Comparison of ENCODE assay signal across 12 mouse cellular contexts in the genomic region with DNA sequence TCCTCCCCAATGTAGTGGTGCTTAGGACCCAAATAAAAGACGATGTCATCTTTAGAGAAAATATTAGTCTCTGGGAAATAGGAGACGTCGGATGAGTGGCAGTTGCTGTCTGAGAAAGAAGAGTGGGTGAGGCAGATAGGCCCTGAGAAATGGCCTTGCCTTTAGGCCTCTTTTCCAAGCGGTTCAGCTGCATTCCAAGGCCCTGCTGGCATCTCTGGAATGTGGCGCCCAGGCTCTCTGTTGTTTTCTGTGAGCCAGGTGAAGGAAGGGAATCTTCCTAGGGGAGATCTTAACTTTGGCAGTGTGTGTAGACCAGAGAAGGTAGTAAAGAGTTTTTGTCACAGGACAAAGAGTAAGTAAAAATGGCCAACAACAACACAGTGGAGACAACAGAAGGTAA. TPM values are rescaled to one million over a fixed set of nuclear protein-coding genes. Genes with fewer than 3 reads are reported as not detected.
DNase-seq lines count a peak whose midpoint lies in the region; ATAC-seq and TF ChIP-seq lines count a peak whose summit lies in the region.
"Had no signal": no experiment of that assay in that cellular context is flagged by ENCODE, and none has a peak within 500 bp of the region (broad histone marks: within the 10 kb centered on the region; RNA-seq: fewer than 3 reads in every experiment).

No protein-coding gene starts in this region.

- H3K27me3 ChIP-seq in limb, embryonic 13.5 days = no peaks in the 10 kb centered on the region
- no peaks in the 10 kb centered on the region for H3K27me3 ChIP-seq in limb, embryonic 10.5 days (ENCODE audit: low read depth, poor library complexity, severe bottlenecking)
- H3K27me3 ChIP-seq in heart, embryonic 11.5 days (ENCODE audit: control insufficient read depth, insufficient read depth, low read length) = no peaks in the 10 kb centered on the region
- no peaks in the 10 kb centered on the region for H3K27me3 ChIP-seq in heart, adult 2 months (ENCODE audit: control insufficient read depth, insufficient read depth, low read length)

- TF ChIP-seq EP300 in heart, adult 2 months (IDR thresholded peaks at IDR 0.05; ENCODE audit: insufficient read depth, low read depth, low read length) = no peak

- no peaks in the 10 kb centered on the region for H3K79me2 ChIP-seq in heart, adult 2 months (replicated peaks; ENCODE audit: control insufficient read depth, insufficient read depth, low read length)

- H3K4me1 ChIP-seq in limb, embryonic 13.5 days = no peaks in the 10 kb centered on the region
- H3K4me1 ChIP-seq in limb, embryonic 10.5 days = peaks cover 3% of the 10 kb centered on the region; the same call in 1 of the 2 replicates
- H3K4me1 ChIP-seq in heart, embryonic 11.5 days (ENCODE audit: control insufficient read depth, insufficient read depth, low read length) = no peaks in the 10 kb centered on the region
- H3K4me1 ChIP-seq in heart, adult 2 months (ENCODE audit: control insufficient read depth, insufficient read depth, low read length) = no peaks in the 10 kb centered on the region

- 0 out of 2 replicates have a peak, but pooled peaks cover 2% of the 10 kb centered on the region for H3K9me3 ChIP-seq in limb, embryonic 13.5 days
- H3K9me3 ChIP-seq in limb, embryonic 10.5 days (replicated peaks) = no peaks in the 10 kb centered on the region
- H3K9me3 ChIP-seq in heart, embryonic 11.5 days (replicated peaks; ENCODE audit: control insufficient read depth, low read length) = 0 out of 2 replicates have a peak, but pooled peaks cover 2% of the 10 kb centered on the region

- no peak overlapping the region for H3K4me3 ChIP-seq in limb, embryonic 13.5 days
- no peak overlapping the region for H3K4me3 ChIP-seq in limb, embryonic 10.5 days
- H3K4me3 ChIP-seq in heart, embryonic 11.5 days (ENCODE audit: low read depth, low read length) = no peak overlapping the region
- H3K4me3 ChIP-seq in heart, adult 2 months = no peak overlapping the region

- no peaks in the 10 kb centered on the region for H3K36me3 ChIP-seq in limb, embryonic 13.5 days
- no peaks in the 10 kb centered on the region for H3K36me3 ChIP-seq in limb, embryonic 10.5 days
- no peaks in the 10 kb centered on the region for H3K36me3 ChIP-seq in heart, embryonic 11.5 days (ENCODE audit: control insufficient read depth, insufficient read depth, low read length)
- H3K36me3 ChIP-seq in heart, adult 2 months (ENCODE audit: control insufficient read depth, insufficient read depth, low read length) = no peaks in the 10 kb centered on the region

- 38% methylated on average over 5 of the region's 5 CpGs for WGBS in limb, embryonic 13.5 days
- WGBS in limb, embryonic 10.5 days = 44% methylated on average over 5 of the region's 5 CpGs
- 30% methylated on average over 5 of the region's 5 CpGs for WGBS in heart, embryonic 11.5 days (ENCODE audit: insufficient replicate concordance)
- 48% methylated on average over 5 of the region's 5 CpGs for WGBS in heart, adult 2 months

- no peak overlapping the region for H3K4me2 ChIP-seq in limb, embryonic 13.5 days (replicated peaks)
- no peak overlapping the region for H3K4me2 ChIP-seq in heart, embryonic 11.5 days

- no peak for ATAC-seq in limb, embryonic 13.5 days (ENCODE audit: low FRiP score, low read depth)
- no peak for ATAC-seq in heart, embryonic 11.5 days (replicated peaks; ENCODE audit: insufficient number of reproducible peaks, low FRiP score, low TSS enrichment)
- ATAC-seq: CD4-positive, CD25-positive, alpha-beta regulatory T cell, adult 4 months had no signal

- intact Hi-C loops in heart, adult 2 months (cut with DNase I) = no loop called here

- no peak for DNase-seq in limb, embryonic 10.5 days (ENCODE audit: low spot score)
- peak; percentile 37 for DNase-seq in embryo, embryonic 10.5 days (ENCODE audit: low spot score)
- DNase-seq in lung, adult 18-20 months = peak; percentile 28 to 34
- DNase-seq in lung, postnatal 4 days = peak; percentile 8 to 54
- DNase-seq in heart, adult 2 months = no peak
- no peak for DNase-seq in gastrocnemius, postnatal 4 days (ENCODE audit: low spot score in 2 of 2)
- DNase-seq: cerebellum, adult 18-20 months; heart, adult 11 months; right cerebral cortex, adult 18-20 months had no signal

- H3K9ac ChIP-seq in limb, embryonic 13.5 days = no peak overlapping the region
- H3K9ac ChIP-seq in heart, embryonic 11.5 days (ENCODE audit: low read depth, low read length) = no peak overlapping the region
- no peak overlapping the region for H3K9ac ChIP-seq in heart, adult 2 months (ENCODE audit: low read depth, low read length)

- no peak for TF ChIP-seq CTCF in heart, adult 2 months (IDR thresholded peaks at IDR 0.05)

- no peak for TF ChIP-seq POLR2A in heart, adult 2 months (IDR thresholded peaks at IDR 0.05; ENCODE audit: insufficient read depth, low read depth, low read length)

- H3K27ac ChIP-seq in limb, embryonic 13.5 days = 0 out of 2 replicates have a peak overlapping the region, but pooled peaks have one; percentile 10
- no peak overlapping the region for H3K27ac ChIP-seq in limb, embryonic 10.5 days
- H3K27ac ChIP-seq in heart, embryonic 11.5 days (ENCODE audit: low read depth, low read length) = no peak overlapping the region
- H3K27ac ChIP-seq in heart, adult 2 months = no peak overlapping the region

RNA-seq across cellular contexts. Expression of a gene that starts 40.9 kb away (rescaled TPM):
- polyA plus RNA-seq in limb, embryonic 13.5 days (2015; fragmentation: Nextera tagmentation; extraction: Ambion mirVana) = 3.5 and 4.3 TPM in 2 replicates
- polyA plus RNA-seq in limb, embryonic 10.5 days (2016; fragmentation: Nextera tagmentation; extraction: Ambion mirVana) = 3.1 and 3.4 TPM in 2 replicates
- 3.1 and 3.5 TPM in 2 replicates for polyA plus RNA-seq in heart, embryonic 11.5 days (2014; fragmentation: Nextera tagmentation; extraction: Ambion mirVana)
- 1 to 10 TPM; 6.1 to 7.9 TPM for total RNA-seq in heart, adult 2 months (2021)
- polyA plus RNA-seq in heart, adult 2 months (2012; rRNA removed) = 1.8 and 2.5 TPM in 2 replicates
- total RNA-seq in gastrocnemius, postnatal 4 days (2021) = 1 to 10 TPM; 5.4 to 8.1 TPM

Comparison
In these comparisons a context has a peak if more than half of its experiments do, and no peak if none do; other contexts are left out.
1. DNase-seq: peak in embryo, embryonic 10.5 days (single experiment), lung, adult 18-20 months (2 of 2) and lung, postnatal 4 days (2 of 2); none in limb, embryonic 10.5 days (single experiment), heart, adult 2 months (0 of 2) and gastrocnemius, postnatal 4 days (0 of 2).